Comparison of ENCODE assay signal across 28 mouse cellular contexts in the genomic region with DNA sequence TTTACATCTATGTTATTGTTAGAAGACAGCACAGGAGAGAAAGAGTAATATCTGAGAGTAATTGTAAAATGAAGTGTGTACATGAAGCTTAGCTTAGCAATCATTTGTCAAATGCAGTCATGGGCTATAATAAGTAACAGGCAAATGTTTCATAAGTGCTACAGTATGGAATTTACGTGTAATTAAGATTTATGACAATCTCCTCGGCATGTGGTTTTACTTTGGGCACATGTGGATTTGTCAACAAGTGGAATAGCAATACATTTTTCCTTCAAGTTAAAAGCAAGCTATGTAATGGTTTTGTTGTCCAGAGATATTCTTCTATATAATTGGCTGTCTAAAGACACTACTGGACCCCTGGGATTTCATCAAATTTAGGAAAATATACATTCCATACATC.
DNase-seq lines count a peak whose midpoint lies in the region; ATAC-seq and TF ChIP-seq lines count a peak whose summit lies in the region.
"Had no signal": no experiment of that assay in that cellular context is flagged by ENCODE, and none has a peak within 500 bp of the region (broad histone marks: within the 10 kb centered on the region; RNA-seq: fewer than 3 reads in every experiment).

No protein-coding gene starts in this region.

- no peaks in the 10 kb centered on the region for H3K27me3 ChIP-seq in lung, postnatal 0 days (replicated peaks; ENCODE audit: insufficient read depth, low read length)
- H3K27me3 ChIP-seq in neural tube, embryonic 15.5 days (replicated peaks): no peaks in the 10 kb centered on the region
- H3K27me3 ChIP-seq: CH12.LX; embryonic facial prominence, embryonic 12.5 days; embryonic facial prominence, embryonic 15.5 days; forebrain, embryonic 12.5 days had no signal

- intact Hi-C loops in gastrocnemius, postnatal 36 days (cut with DNase I): no loop called here

- no peak overlapping the region for H3K4me2 ChIP-seq in lung, postnatal 0 days (replicated peaks; ENCODE audit: low read depth, low read length)
- H3K4me2 ChIP-seq in neural tube, embryonic 15.5 days: no peak overlapping the region
- H3K4me2 ChIP-seq: embryonic facial prominence, embryonic 12.5 days; embryonic facial prominence, embryonic 15.5 days; forebrain, embryonic 12.5 days had no signal

- no peaks in the 10 kb centered on the region for H3K4me1 ChIP-seq in lung, postnatal 0 days (ENCODE audit: insufficient read depth, low read depth, low read length)
- no peaks in the 10 kb centered on the region for H3K4me1 ChIP-seq in neural tube, embryonic 15.5 days
- H3K4me1 ChIP-seq: embryonic facial prominence, embryonic 12.5 days; embryonic facial prominence, embryonic 15.5 days; forebrain, embryonic 10.5 days; forebrain, embryonic 12.5 days had no signal

- TF ChIP-seq EP300 in lung, postnatal 0 days (IDR thresholded peaks at IDR 0.05): no peak

- H3K27ac ChIP-seq in lung, postnatal 0 days (ENCODE audit: low read length): no peak overlapping the region
- H3K27ac ChIP-seq in neural tube, embryonic 15.5 days (replicated peaks): no peak overlapping the region
- H3K27ac ChIP-seq: embryonic facial prominence, embryonic 12.5 days; embryonic facial prominence, embryonic 15.5 days; forebrain, embryonic 10.5 days; forebrain, embryonic 12.5 days had no signal

- no peak for ATAC-seq in lung, postnatal 0 days
- no peak for ATAC-seq in neural tube, embryonic 15.5 days (ENCODE audit: low FRiP score)
- ATAC-seq: CD4-positive, CD25-positive, alpha-beta regulatory T cell, adult 4 months; forebrain, embryonic 14.5 days; forebrain, embryonic 16.5 days had no signal

- no peaks in the 10 kb centered on the region for H3K36me3 ChIP-seq in lung, postnatal 0 days (ENCODE audit: insufficient read depth, low read length)
- no peaks in the 10 kb centered on the region for H3K36me3 ChIP-seq in neural tube, embryonic 15.5 days
- H3K36me3 ChIP-seq: embryonic facial prominence, embryonic 12.5 days; embryonic facial prominence, embryonic 15.5 days; forebrain, embryonic 10.5 days; forebrain, embryonic 12.5 days; G1E had no signal

- H3K9ac ChIP-seq in lung, postnatal 0 days (replicated peaks; ENCODE audit: low read depth): no peak overlapping the region
- no peak overlapping the region for H3K9ac ChIP-seq in neural tube, embryonic 15.5 days (replicated peaks)
- H3K9ac ChIP-seq: embryonic facial prominence, embryonic 12.5 days; embryonic facial prominence, embryonic 15.5 days; forebrain, embryonic 12.5 days had no signal

- no peak for TF ChIP-seq CTCF in lung, postnatal 0 days (IDR thresholded peaks at IDR 0.05)

- DNase-seq in embryo, embryonic 11.5 days (ENCODE audit: low read depth, low spot score): peak; percentile 16
- DNase-seq in embryo, embryonic 10 days (ENCODE audit: low spot score): no peak
- DNase-seq in lung, postnatal 0 days (ENCODE audit: low spot score): peak; percentile 19
- no peak for DNase-seq in lung, adult 18-20 months
- peak; percentile 85 for DNase-seq in NIH3T3 (ENCODE audit: low read depth)
- peak; percentile 41 for DNase-seq in mesoderm, embryonic 11.5 days (ENCODE audit: low read depth, low spot score)
- no peak for DNase-seq in gastrocnemius, postnatal 36 days
- DNase-seq: adrenal gland, adult 2 months; adrenal gland, postnatal 10 days; adrenal gland, postnatal 25 days; B cell, adult 2 months; cerebellum, adult 11 months; cerebellum, adult 18-20 months; cerebellum, adult 8-10 months; cerebellum, adult 9-11 months; cerebellum, postnatal 14 days; cerebellum, postnatal 36 days had no signal

- H3K9me3 ChIP-seq in lung, postnatal 0 days (ENCODE audit: low read length): no peaks in the 10 kb centered on the region
- no peaks in the 10 kb centered on the region for H3K9me3 ChIP-seq in neural tube, embryonic 15.5 days (replicated peaks)
- H3K9me3 ChIP-seq: embryonic facial prominence, embryonic 12.5 days; embryonic facial prominence, embryonic 15.5 days; forebrain, embryonic 10.5 days; forebrain, embryonic 12.5 days; G1E had no signal

- 29% methylated on average over 2 of the region's 2 CpGs for WGBS in lung, postnatal 0 days
- 78% methylated on average over 2 of the region's 2 CpGs for WGBS in neural tube, embryonic 15.5 days

- H3K4me3 ChIP-seq in lung, postnatal 0 days (ENCODE audit: low read depth, low read length): no peak overlapping the region
- H3K4me3 ChIP-seq in neural tube, embryonic 15.5 days (replicated peaks): no peak overlapping the region
- H3K4me3 ChIP-seq: embryonic facial prominence, embryonic 12.5 days; embryonic facial prominence, embryonic 15.5 days; erythroblast, embryonic 14.5 days; forebrain, embryonic 10.5 days; forebrain, embryonic 12.5 days had no signal

Comparison
In these comparisons a context has a peak if more than half of its experiments do, and no peak if none do; other contexts are left out.
1. DNase-seq: peak in embryo, embryonic 11.5 days (single experiment), lung, postnatal 0 days (single experiment), NIH3T3 (single experiment) and mesoderm, embryonic 11.5 days (single experiment); none in embryo, embryonic 10 days (single experiment), lung, adult 18-20 months (0 of 2) and gastrocnemius, postnatal 36 days (0 of 2).